26 mouse cellular contexts compared by ENCODE assay signal in the genomic region with DNA sequence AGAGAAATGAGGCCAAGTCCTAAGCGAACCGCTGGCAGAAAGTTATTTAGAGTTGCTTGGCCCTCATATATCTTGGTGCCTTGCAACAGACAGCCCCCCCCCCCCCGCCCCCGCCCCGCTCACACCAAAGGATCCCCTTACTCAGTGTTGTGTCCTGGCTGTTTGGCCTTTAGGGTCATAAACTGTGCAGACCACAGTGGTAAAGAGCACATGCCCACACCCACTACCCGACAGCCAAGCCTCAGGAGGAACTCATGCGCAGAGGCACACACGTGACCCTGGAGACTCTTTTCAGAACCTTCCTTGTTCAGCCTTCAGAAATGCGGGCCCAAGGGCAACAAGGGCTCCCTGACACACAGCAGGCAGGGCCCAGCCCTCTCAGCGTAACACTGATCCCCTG.
"Had no signal": no experiment of that assay in that cellular context is flagged by ENCODE, and none has a peak within 500 bp of the region (broad histone marks: within the 10 kb centered on the region; RNA-seq: fewer than 3 reads in every experiment).

No protein-coding gene starts in this region.

- H3K9me3 ChIP-seq: limb, embryonic 13.5 days; liver, embryonic 12.5 days; liver, embryonic 15.5 days; lung, embryonic 15.5 days; midbrain, embryonic 10.5 days; midbrain, embryonic 13.5 days; neural tube, embryonic 13.5 days; stomach, embryonic 15.5 days had no signal

- H3K36me3 ChIP-seq: limb, embryonic 13.5 days; liver, embryonic 12.5 days; liver, embryonic 15.5 days; lung, embryonic 15.5 days; midbrain, embryonic 10.5 days; midbrain, embryonic 13.5 days; neural tube, embryonic 13.5 days; stomach, embryonic 15.5 days had no signal

- H3K4me1 ChIP-seq: limb, embryonic 13.5 days; liver, embryonic 12.5 days; liver, embryonic 15.5 days; lung, embryonic 15.5 days; megakaryocyte, embryonic 14.5 days; midbrain, embryonic 10.5 days; midbrain, embryonic 13.5 days; neural tube, embryonic 13.5 days; stomach, embryonic 15.5 days had no signal

- H3K4me3 ChIP-seq: left cerebral cortex, adult 2 months; limb, embryonic 13.5 days; liver, embryonic 12.5 days; liver, embryonic 15.5 days; lung, embryonic 15.5 days; megakaryocyte, embryonic 14.5 days; midbrain, embryonic 10.5 days; midbrain, embryonic 13.5 days; myocyte; neural tube, embryonic 13.5 days; stomach, embryonic 15.5 days had no signal

- H3K27me3 ChIP-seq: limb, embryonic 13.5 days; liver, embryonic 12.5 days; liver, embryonic 15.5 days; lung, embryonic 15.5 days; megakaryocyte, embryonic 14.5 days; midbrain, embryonic 13.5 days; neural tube, embryonic 13.5 days; stomach, embryonic 15.5 days had no signal

- H3K9ac ChIP-seq: limb, embryonic 13.5 days; liver, embryonic 12.5 days; liver, embryonic 15.5 days; lung, embryonic 15.5 days; midbrain, embryonic 13.5 days; neural tube, embryonic 13.5 days; stomach, embryonic 15.5 days had no signal

- DNase-seq: kidney, adult 2 months; kidney, postnatal 25 days; layer of hippocampus, postnatal 36 days; liver; lung, adult 18-20 months; lung, postnatal 10 days; lung, postnatal 36 days; retina, postnatal 1 day; right cerebral cortex, postnatal 25 days; spleen, adult 18-20 months; thymus, adult 2 months; thymus, postnatal 14 days; thymus, postnatal 4 days had no signal

- H3K27ac ChIP-seq: left cerebral cortex, adult 2 months; limb, embryonic 13.5 days; liver, embryonic 12.5 days; liver, embryonic 15.5 days; lung, embryonic 15.5 days; midbrain, embryonic 10.5 days; midbrain, embryonic 13.5 days; neural tube, embryonic 13.5 days; stomach, embryonic 15.5 days had no signal

- H3K4me2 ChIP-seq: limb, embryonic 13.5 days; liver, embryonic 12.5 days; liver, embryonic 15.5 days; lung, embryonic 15.5 days; midbrain, embryonic 13.5 days; neural tube, embryonic 13.5 days; stomach, embryonic 15.5 days had no signal

- ATAC-seq: intestine, embryonic 16.5 days; liver, embryonic 12.5 days; midbrain, embryonic 13.5 days; midbrain, embryonic 16.5 days had no signal
